Mouse (Mus musculus) right cerebral cortex, adult 2 months (tissue): ENCODE data around the gene Tnnc1.

Experiments
- DNase-seq, 2 experiments: peaks; one replicate each; pipeline ENCODE4 v3.0.0; 2021 to 2022; ENCODE audit warnings: low spot score in 2 of 2

Gene Tnnc1

GRCm38 (mm10) chr14:31208084-31208483, at the start of gene Tnnc1:
Gene Tnnc1, plus strand, starts transcription at chr14:31208312.
- no peak for DNase-seq

- DNase-seq: no peak
Measured at GRCm38 (mm10) chr14:31160196-31161150, 47.6 kb upstream of the Tnnc1 start.

- no peak for DNase-seq
Measured at GRCm38 (mm10) chr14:31161191-31161590, 46.9 kb upstream of the Tnnc1 start.

- DNase-seq: no peak
Measured at GRCm38 (mm10) chr14:31161638-31162037, 46.5 kb upstream of the Tnnc1 start.

GRCm38 (mm10) chr14:31164067-31164466, 44.0 kb upstream of the Tnnc1 start:
- no peak for DNase-seq

- DNase-seq: no peak
Measured at GRCm38 (mm10) chr14:31165010-31165409, 43.1 kb upstream of the Tnnc1 start.

GRCm38 (mm10) chr14:31165458-31165857, 42.7 kb upstream of the Tnnc1 start:
- DNase-seq: no peak

- peak in 1 of 2 experiments; percentile 43 for DNase-seq
Measured at GRCm38 (mm10) chr14:31165991-31166630, 42.0 kb upstream of the Tnnc1 start.

- no peak for DNase-seq
Measured at GRCm38 (mm10) chr14:31166827-31167226, 41.3 kb upstream of the Tnnc1 start.

GRCm38 (mm10) chr14:31168425-31168824, 39.7 kb upstream of the Tnnc1 start, which contains the start of gene Stab1:
Gene Stab1, minus strand, starts transcription at chr14:31168641.
- no peak for DNase-seq

- DNase-seq: no peak
Measured at GRCm38 (mm10) chr14:31169508-31169907, 38.6 kb upstream of the Tnnc1 start.

GRCm38 (mm10) chr14:31170963-31171362, 37.1 kb upstream of the Tnnc1 start:
- DNase-seq: no peak

GRCm38 (mm10) chr14:31171386-31171785, 36.7 kb upstream of the Tnnc1 start:
- DNase-seq: no peak

- DNase-seq: no peak
Measured at GRCm38 (mm10) chr14:31171821-31172220, 36.3 kb upstream of the Tnnc1 start.

GRCm38 (mm10) chr14:31172781-31173455, 35.2 kb upstream of the Tnnc1 start:
- DNase-seq: no peak

GRCm38 (mm10) chr14:31173537-31173936, 34.6 kb upstream of the Tnnc1 start:
- no peak for DNase-seq

- DNase-seq: no peak
Measured at GRCm38 (mm10) chr14:31177287-31177686, 30.8 kb upstream of the Tnnc1 start.

GRCm38 (mm10) chr14:31177715-31178114, 30.4 kb upstream of the Tnnc1 start:
- DNase-seq: no peak

- no peak for DNase-seq
Measured at GRCm38 (mm10) chr14:31179677-31180365, 28.3 kb upstream of the Tnnc1 start.

- DNase-seq: no peak
Measured at GRCm38 (mm10) chr14:31181512-31181911, 26.6 kb upstream of the Tnnc1 start.

- DNase-seq: no peak
Measured at GRCm38 (mm10) chr14:31182786-31183290, 25.3 kb upstream of the Tnnc1 start.
